Mouse (Mus musculus): ENCODE data around the gene Xpot. TPM values are rescaled to one million over a fixed set of nuclear protein-coding genes. Genes with fewer than 3 reads are reported as not detected.
A peak's percentile ranks its signal among the peaks of the same experiment; 100 is the strongest.

The Xpot gene
- polyA plus RNA-seq, 1 experiment from 2014 or later = 64.5 TPM

DNA sequence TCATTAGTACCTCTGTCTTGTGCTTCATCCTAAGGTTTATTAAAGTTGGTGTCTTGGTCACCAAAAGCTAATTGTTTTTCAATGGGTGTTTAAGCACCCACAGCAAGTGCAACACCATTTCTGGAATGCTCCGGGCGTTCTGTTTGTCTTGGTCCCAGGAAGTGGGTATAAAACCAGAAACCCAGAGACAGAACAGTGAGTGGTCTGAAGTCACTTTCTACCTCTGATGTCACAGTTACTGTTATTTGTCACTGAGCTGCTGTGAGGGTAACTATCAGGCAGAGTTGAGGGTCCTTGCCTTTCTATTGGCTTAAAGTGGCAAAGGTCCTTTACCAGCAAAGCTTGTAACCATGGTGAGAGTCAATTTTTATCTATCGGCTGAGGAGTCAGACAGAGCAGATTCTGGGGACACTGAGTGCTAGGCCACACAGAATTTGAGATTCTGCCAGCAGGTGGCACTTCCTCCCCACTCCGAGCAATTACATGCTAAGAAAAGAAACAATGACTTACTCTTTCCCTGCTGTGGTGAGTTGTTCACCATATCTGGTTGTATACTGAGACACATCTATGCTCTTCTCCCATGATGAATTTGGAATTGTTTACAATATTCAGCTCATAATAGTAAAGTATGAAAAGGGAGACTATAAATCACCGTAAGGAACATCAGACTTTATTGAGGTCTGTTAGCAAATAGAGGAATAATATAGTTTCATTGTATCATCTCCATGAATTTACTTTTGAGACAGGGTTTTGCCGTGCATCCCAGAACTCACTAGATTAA is 14.2 kb upstream of the Xpot start:
- H3K27ac ChIP-seq = no peak overlapping the region
- peaks cover 50% of the 10 kb centered on the region for H3K27me3 ChIP-seq (ENCODE audit: poor library complexity, severe bottlenecking)
- H3K4me3 ChIP-seq = peak overlapping the region; percentile 68
- H3K4me1 ChIP-seq = peaks cover 28% of the 10 kb centered on the region
- 59% methylated on average over 6 of the region's 6 CpGs for WGBS
- H3K36me3 ChIP-seq (replicated peaks) = no peaks in the 10 kb centered on the region
- peak; percentile 31 for DNase-seq (ENCODE audit: extremely low spot score, low spot score)
- no peaks in the 10 kb centered on the region for H3K9me3 ChIP-seq

- Histone ChIP-seq H3K4me3 (no peak overlapping the region), H3K4me1 (peaks cover 28% of the 10 kb centered on the region), H3K9me3 (no peaks in the 10 kb centered on the region), H3K27ac (no peak overlapping the region), H3K27me3 (ENCODE audit: poor library complexity, severe bottlenecking) (peaks cover 48% of the 10 kb centered on the region), H3K36me3 (replicated peaks) (no peaks in the 10 kb centered on the region)
- 82% methylated on average over 5 of the region's 5 CpGs for WGBS
- DNase-seq (ENCODE audit: extremely low spot score, low spot score) = no peak
Measured at GRCm38 (mm10) chr10:121639573-121639972, 13.4 kb upstream of the Xpot start.

DNA sequence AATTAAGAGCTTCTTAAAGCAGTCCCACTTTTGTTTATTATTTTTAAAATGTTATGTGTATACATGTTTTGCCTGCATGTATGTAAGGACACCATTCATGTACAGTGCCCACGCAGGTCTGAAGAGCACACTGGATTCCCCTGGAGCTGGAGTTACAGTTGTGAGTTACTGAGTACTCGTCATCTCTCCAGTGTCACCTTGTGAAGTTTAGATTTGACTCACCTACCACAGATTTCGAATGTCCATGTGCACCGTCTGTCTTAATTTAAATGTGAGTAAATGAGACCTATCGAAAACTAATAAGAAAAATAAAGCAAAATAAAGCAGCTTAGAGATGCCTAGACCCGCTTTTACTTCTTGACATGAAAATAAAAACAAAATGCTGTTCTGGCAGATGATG is 10.1 kb upstream of the Xpot start:
- DNase-seq (ENCODE audit: extremely low spot score, low spot score) = no peak
- 94% methylated on average over 6 of the region's 6 CpGs for WGBS
- no peak overlapping the region for H3K27ac ChIP-seq
- H3K36me3 ChIP-seq (replicated peaks) = no peaks in the 10 kb centered on the region
- H3K27me3 ChIP-seq (ENCODE audit: poor library complexity, severe bottlenecking) = peaks cover 15% of the 10 kb centered on the region
- no peak overlapping the region for H3K4me3 ChIP-seq
- H3K4me1 ChIP-seq = peaks cover 15% of the 10 kb centered on the region
- H3K9me3 ChIP-seq = no peaks in the 10 kb centered on the region

DNA sequence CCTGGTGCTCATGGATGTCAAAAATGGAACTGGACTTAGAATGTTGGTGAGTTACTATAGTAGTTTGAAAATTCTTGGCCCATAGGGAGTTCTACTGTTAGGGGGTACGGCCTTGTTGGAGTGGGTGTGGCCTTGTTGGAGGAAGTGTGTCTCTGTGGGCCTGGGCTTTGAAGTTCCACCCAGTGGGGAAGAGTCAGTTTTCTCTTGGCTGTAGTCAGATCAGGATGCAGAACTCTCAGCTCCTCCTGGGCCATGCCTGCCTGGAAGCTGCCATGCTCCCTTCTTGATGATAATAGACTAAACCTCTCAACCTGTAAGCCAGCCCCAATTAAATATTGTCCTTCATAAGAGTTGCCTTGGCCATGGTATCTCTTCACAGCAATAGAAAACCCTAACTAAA is 8.0 kb upstream of the Xpot start:
- WGBS = 79% methylated on average over 1 of the region's 1 CpGs
- Histone ChIP-seq H3K9me3 (no peaks in the 10 kb centered on the region), H3K36me3 (replicated peaks) (no peaks in the 10 kb centered on the region), H3K27ac (no peak overlapping the region), H3K27me3 (ENCODE audit: poor library complexity, severe bottlenecking) (no peaks in the 10 kb centered on the region), H3K4me1 (no peaks in the 10 kb centered on the region), H3K4me3 (no peak overlapping the region)
- DNase-seq (ENCODE audit: extremely low spot score, low spot score) = no peak

- H3K4me3 ChIP-seq = no peak overlapping the region
- no peaks in the 10 kb centered on the region for H3K27me3 ChIP-seq (ENCODE audit: poor library complexity, severe bottlenecking)
- no peak for DNase-seq (ENCODE audit: extremely low spot score, low spot score)
- H3K9me3 ChIP-seq = no peaks in the 10 kb centered on the region
- peaks cover 5% of the 10 kb centered on the region; the same call in 1 of the 2 replicates for H3K36me3 ChIP-seq (replicated peaks)
- WGBS = 91% methylated on average over 6 of the region's 6 CpGs
- H3K4me1 ChIP-seq = peaks cover 20% of the 10 kb centered on the region
- H3K27ac ChIP-seq = no peak overlapping the region
Measured at GRCm38 (mm10) chr10:121628561-121629040, 2.5 kb upstream of the Xpot start.

- H3K4me1 ChIP-seq = peaks cover 21% of the 10 kb centered on the region
- H3K9me3 ChIP-seq = no peaks in the 10 kb centered on the region
- DNase-seq (ENCODE audit: extremely low spot score, low spot score) = no peak
- peak overlapping the region; percentile 88; the same call in 1 of the 2 replicates for H3K4me3 ChIP-seq
- H3K36me3 ChIP-seq (replicated peaks) = peaks cover 14% of the 10 kb centered on the region
- H3K27ac ChIP-seq = peak overlapping the region; percentile 95; the same call in 1 of the 2 replicates
- 92% methylated on average over 10 of the region's 10 CpGs for WGBS
- no peaks in the 10 kb centered on the region for H3K27me3 ChIP-seq (ENCODE audit: poor library complexity, severe bottlenecking)
Measured at GRCm38 (mm10) chr10:121627216-121627852, 1.2 kb upstream of the Xpot start.

- Histone ChIP-seq H3K4me1 (peaks cover 21% of the 10 kb centered on the region), H3K27ac (peak overlapping the region; percentile 95), H3K9me3 (no peaks in the 10 kb centered on the region), H3K27me3 (ENCODE audit: poor library complexity, severe bottlenecking) (no peaks in the 10 kb centered on the region), H3K36me3 (replicated peaks) (peaks cover 31% of the 10 kb centered on the region), H3K4me3 (peak overlapping the region; percentile 88)
- DNase-seq (ENCODE audit: extremely low spot score, low spot score) = no peak
- under 1% methylated on average over 41 of the region's 41 CpGs for WGBS
Measured at GRCm38 (mm10) chr10:121625407-121626185, 536 bp downstream of the Xpot start.

DNA sequence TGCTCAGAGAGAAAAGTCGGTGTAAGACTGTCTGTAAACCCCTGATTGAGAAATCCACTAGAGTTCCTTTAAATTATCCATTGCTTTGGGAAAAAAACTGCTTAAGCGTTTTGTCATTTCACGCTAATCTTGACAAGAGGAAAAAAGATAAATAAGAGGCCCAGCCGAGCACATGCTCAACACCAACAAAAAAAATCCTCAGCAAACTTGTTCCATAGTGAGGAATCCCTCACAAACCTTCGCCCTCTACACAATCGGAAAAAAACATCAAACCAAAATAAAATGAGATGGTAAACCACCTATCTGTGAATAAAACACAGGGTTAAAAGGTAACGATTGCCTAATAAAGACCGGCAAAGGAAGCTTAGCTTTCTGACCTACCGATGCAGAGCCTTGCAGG is 1.1 kb downstream of the Xpot start:
- no peaks in the 10 kb centered on the region for H3K9me3 ChIP-seq
- H3K4me3 ChIP-seq = peak overlapping the region; percentile 88
- DNase-seq (ENCODE audit: extremely low spot score, low spot score) = no peak
- peaks cover 37% of the 10 kb centered on the region for H3K36me3 ChIP-seq (replicated peaks)
- H3K27me3 ChIP-seq (ENCODE audit: poor library complexity, severe bottlenecking) = no peaks in the 10 kb centered on the region
- H3K4me1 ChIP-seq = peaks cover 21% of the 10 kb centered on the region
- H3K27ac ChIP-seq = peak overlapping the region; percentile 95
- WGBS = 33% methylated on average over 9 of the region's 9 CpGs

DNA sequence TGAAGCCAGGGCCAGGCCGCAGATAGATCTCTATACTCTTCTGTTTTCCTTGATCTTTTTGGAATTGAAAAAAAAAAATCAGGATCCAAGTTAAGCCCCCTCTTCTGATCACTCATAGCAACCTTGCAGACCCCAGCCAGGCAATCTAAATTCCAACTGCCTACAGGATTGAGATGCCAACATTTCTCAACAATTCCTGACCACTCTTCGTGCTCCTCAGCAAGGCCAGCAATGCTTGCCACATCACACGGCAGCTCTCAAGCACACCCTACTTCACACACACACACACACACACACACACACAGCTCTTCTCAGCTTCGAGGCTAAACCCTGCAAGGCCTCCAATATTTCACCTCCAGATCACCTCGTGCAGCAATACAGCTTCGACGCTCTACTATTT is 2.5 kb downstream of the Xpot start:
- Histone ChIP-seq H3K9me3 (no peaks in the 10 kb centered on the region), H3K36me3 (replicated peaks) (peaks cover 50% of the 10 kb centered on the region), H3K4me1 (peaks cover 21% of the 10 kb centered on the region), H3K27me3 (ENCODE audit: poor library complexity, severe bottlenecking) (no peaks in the 10 kb centered on the region), H3K4me3 (no peak overlapping the region), H3K27ac (no peak overlapping the region)
- 94% methylated on average over 7 of the region's 7 CpGs for WGBS
- DNase-seq (ENCODE audit: extremely low spot score, low spot score) = no peak

DNA sequence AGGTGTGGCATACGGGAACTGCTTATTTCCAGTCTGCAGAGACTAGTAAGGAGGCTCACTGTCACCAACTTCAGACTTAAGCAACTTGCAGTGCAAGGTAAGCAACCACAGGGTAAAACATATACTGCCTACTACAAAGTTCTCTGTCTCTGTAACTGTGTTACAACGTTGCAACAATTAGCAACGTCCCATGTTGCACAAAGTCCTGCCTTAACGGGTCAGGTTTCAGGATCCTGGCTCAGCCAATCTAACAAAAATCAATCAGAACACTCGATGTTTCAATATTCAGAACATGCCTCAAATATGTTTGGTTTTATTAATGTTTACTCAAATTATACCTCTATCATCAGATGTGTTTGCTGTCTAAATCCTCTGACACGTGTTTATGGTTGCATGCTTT is 3.7 kb downstream of the Xpot start:
- DNase-seq (ENCODE audit: extremely low spot score, low spot score) = no peak
- no peaks in the 10 kb centered on the region for H3K9me3 ChIP-seq
- no peak overlapping the region for H3K4me3 ChIP-seq
- H3K36me3 ChIP-seq (replicated peaks) = peaks cover 63% of the 10 kb centered on the region
- H3K27me3 ChIP-seq (ENCODE audit: poor library complexity, severe bottlenecking) = no peaks in the 10 kb centered on the region
- H3K27ac ChIP-seq = no peak overlapping the region
- WGBS = 93% methylated on average over 6 of the region's 6 CpGs
- peaks cover 21% of the 10 kb centered on the region for H3K4me1 ChIP-seq

- H3K4me1 ChIP-seq = no peaks in the 10 kb centered on the region
- no peaks in the 10 kb centered on the region for H3K9me3 ChIP-seq
- no peak for DNase-seq (ENCODE audit: extremely low spot score, low spot score)
- peaks cover 99% of the 10 kb centered on the region for H3K36me3 ChIP-seq (replicated peaks)
- 49% methylated on average over 7 of the region's 7 CpGs for WGBS
- no peaks in the 10 kb centered on the region for H3K27me3 ChIP-seq (ENCODE audit: poor library complexity, severe bottlenecking)
- H3K4me3 ChIP-seq = no peak overlapping the region
- no peak overlapping the region for H3K27ac ChIP-seq
Measured at GRCm38 (mm10) chr10:121615935-121616334, 10.2 kb downstream of the Xpot start.

DNA sequence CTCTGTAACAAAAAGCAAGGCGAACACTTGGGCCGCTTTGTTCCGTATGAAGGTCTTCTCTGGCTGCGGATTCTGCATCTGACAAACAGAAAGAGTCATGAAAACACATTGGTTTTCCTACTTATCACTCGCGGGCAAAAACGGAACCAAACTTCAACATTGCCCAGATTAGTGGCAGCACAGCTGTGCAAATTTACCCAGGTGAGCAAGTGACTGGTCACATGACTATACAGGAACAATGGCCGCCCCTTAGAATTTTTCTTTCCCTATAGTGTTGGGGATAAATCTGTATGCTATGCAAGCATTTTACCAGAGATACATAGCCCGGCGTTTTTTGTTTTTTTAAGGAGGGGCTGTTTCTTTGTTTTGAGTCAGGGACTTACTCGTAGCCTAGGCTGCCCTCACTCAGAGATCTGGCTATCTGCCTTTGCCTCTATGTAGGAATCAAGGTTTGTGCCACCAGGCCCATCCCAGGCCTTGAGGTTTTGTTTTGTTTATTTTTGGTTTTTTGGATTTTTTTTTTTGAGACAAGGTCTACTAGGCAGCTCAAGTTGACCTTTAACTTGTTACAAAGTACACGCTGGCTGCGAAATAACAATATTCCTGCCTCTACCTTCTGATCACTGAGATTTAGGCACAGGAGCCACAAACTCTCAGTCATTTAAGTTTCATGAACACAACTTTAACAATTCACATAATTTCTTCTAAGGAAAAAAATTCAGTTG is 10.8 kb downstream of the Xpot start:
- H3K4me3 ChIP-seq = no peak overlapping the region
- DNase-seq (ENCODE audit: extremely low spot score, low spot score) = no peak
- H3K9me3 ChIP-seq = no peaks in the 10 kb centered on the region
- H3K36me3 ChIP-seq (replicated peaks) = peaks cover 99% of the 10 kb centered on the region
- H3K4me1 ChIP-seq = no peaks in the 10 kb centered on the region
- 95% methylated on average over 13 of the region's 13 CpGs for WGBS
- H3K27ac ChIP-seq = no peak overlapping the region
- no peaks in the 10 kb centered on the region for H3K27me3 ChIP-seq (ENCODE audit: poor library complexity, severe bottlenecking)
